7 mouse cellular contexts compared by ENCODE assay signal in the genomic region with DNA sequence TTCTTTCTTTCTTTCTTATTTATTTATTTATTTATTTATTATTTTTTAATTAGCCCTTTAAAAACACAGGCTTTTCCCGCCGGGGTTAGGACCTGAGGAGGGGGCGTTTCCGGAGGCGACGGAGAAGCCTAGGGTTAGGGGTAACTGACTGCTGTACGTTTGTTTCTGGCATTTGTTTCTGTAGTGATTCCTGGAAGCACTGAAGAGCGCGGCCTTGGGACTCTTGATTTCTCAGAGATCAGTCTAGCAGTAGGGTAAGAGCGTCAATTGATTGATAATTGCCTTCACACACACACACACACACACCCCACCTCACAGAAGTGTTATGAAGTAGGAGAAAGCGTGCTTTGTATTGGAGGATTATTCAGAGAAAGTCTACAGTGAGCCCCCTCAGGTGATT. TPM values are rescaled to one million over a fixed set of nuclear protein-coding genes. Genes with fewer than 3 reads are reported as not detected.
DNase-seq lines count a peak whose midpoint lies in the region; ATAC-seq and TF ChIP-seq lines count a peak whose summit lies in the region.

No protein-coding gene starts in this region.

- TF ChIP-seq POLR2A in lung, adult 2 months (IDR thresholded peaks at IDR 0.05; ENCODE audit: borderline replicate concordance, extremely low read depth, low read depth, low read length): no peak

- H3K9me3 ChIP-seq in hindbrain, embryonic 11.5 days (ENCODE audit: control insufficient read depth, low read length): no peaks in the 10 kb centered on the region
- no peaks in the 10 kb centered on the region for H3K9me3 ChIP-seq in midbrain, embryonic 14.5 days (ENCODE audit: control insufficient read depth, low read length)

- peak overlapping the region; percentile 99 for H3K4me3 ChIP-seq in lung, adult 2 months (replicated peaks; ENCODE audit: extremely low read depth, low read depth, low read length)
- H3K4me3 ChIP-seq in hindbrain, embryonic 11.5 days (ENCODE audit: low read depth, low read length): peak overlapping the region; percentile 80
- H3K4me3 ChIP-seq in midbrain, embryonic 14.5 days (replicated peaks; ENCODE audit: low read depth, low read length): peak overlapping the region; percentile 84

- ATAC-seq in hindbrain, embryonic 11.5 days (ENCODE audit: low FRiP score): peak; percentile 39
- peak; percentile 46 for ATAC-seq in midbrain, embryonic 14.5 days (ENCODE audit: low FRiP score, low TSS enrichment)

- no peak for DNase-seq in lung, adult 2 months
- no peak for DNase-seq in lung, postnatal 10 days
- DNase-seq in embryo, embryonic 10 days (ENCODE audit: low spot score): peak; percentile 37
- DNase-seq in hindbrain, embryonic 11.5 days (ENCODE audit: low spot score): peak; percentile 42
- peak; percentile 49 for DNase-seq in midbrain, embryonic 14.5 days
- DNase-seq in thymus, postnatal 4 days: no peak
- DNase-seq in urinary bladder, postnatal 10 days (ENCODE audit: low spot score): no peak

- H3K27me3 ChIP-seq in hindbrain, embryonic 11.5 days (ENCODE audit: control insufficient read depth, insufficient read depth, low read length): no peaks in the 10 kb centered on the region
- no peaks in the 10 kb centered on the region for H3K27me3 ChIP-seq in midbrain, embryonic 14.5 days (ENCODE audit: control insufficient read depth, insufficient read depth, low read length)

- H3K36me3 ChIP-seq in hindbrain, embryonic 11.5 days (ENCODE audit: control insufficient read depth, insufficient read depth, low read length): no peaks in the 10 kb centered on the region
- 0 out of 2 replicates have a peak, but pooled peaks cover 2% of the 10 kb centered on the region for H3K36me3 ChIP-seq in midbrain, embryonic 14.5 days (ENCODE audit: control insufficient read depth, insufficient read depth, low read length)

- peaks cover 3% of the 10 kb centered on the region; the same call in 1 of the 2 replicates for H3K4me1 ChIP-seq in lung, adult 2 months (ENCODE audit: control insufficient read depth, insufficient read depth, low read length)
- H3K4me1 ChIP-seq in hindbrain, embryonic 11.5 days (replicated peaks; ENCODE audit: control insufficient read depth, insufficient read depth, low read length): no peaks in the 10 kb centered on the region
- H3K4me1 ChIP-seq in midbrain, embryonic 14.5 days (ENCODE audit: control insufficient read depth, insufficient read depth, low read length): peaks cover 10% of the 10 kb centered on the region; the same call in 1 of the 2 replicates

- H3K27ac ChIP-seq in hindbrain, embryonic 11.5 days (ENCODE audit: low read depth, low read length): no peak overlapping the region
- H3K27ac ChIP-seq in midbrain, embryonic 14.5 days (replicated peaks; ENCODE audit: low read depth, low read length): no peak overlapping the region

- 11% methylated on average over 11 of the region's 11 CpGs for WGBS in lung, adult 2 months
- WGBS in hindbrain, embryonic 11.5 days: 6% methylated on average over 11 of the region's 11 CpGs
- 3% methylated on average over 11 of the region's 11 CpGs for WGBS in midbrain, embryonic 14.5 days

- peak overlapping the region; percentile 75 for H3K9ac ChIP-seq in hindbrain, embryonic 11.5 days (ENCODE audit: low read depth, low read length)
- peak overlapping the region; percentile 90 for H3K9ac ChIP-seq in midbrain, embryonic 14.5 days (replicated peaks; ENCODE audit: low read length)

- TF ChIP-seq CTCF in lung, adult 2 months (IDR thresholded peaks at IDR 0.05; ENCODE audit: insufficient read depth, low read length): no peak

- peak overlapping the region; percentile 82 for H3K4me2 ChIP-seq in hindbrain, embryonic 11.5 days (replicated peaks; ENCODE audit: low read depth, low read length)
- peak overlapping the region; percentile 72 for H3K4me2 ChIP-seq in midbrain, embryonic 14.5 days (ENCODE audit: low read length)

RNA-seq across cellular contexts. Expression of gene Iqcb1, which starts 0.6 kb away (rescaled TPM):
- 1.2 and 2.4 TPM in 2 replicates for polyA plus RNA-seq in lung, adult 2 months (2012; rRNA removed)
- 73.3 and 74.3 TPM in 2 replicates for polyA plus RNA-seq in hindbrain, embryonic 11.5 days (2014; fragmentation: Nextera tagmentation; extraction: Ambion mirVana)
- polyA plus RNA-seq in midbrain, embryonic 14.5 days (2014; fragmentation: Nextera tagmentation; extraction: Ambion mirVana): 61.6 and 65.5 TPM in 2 replicates

RNA-seq across cellular contexts. Expression of gene Slc15a2, which starts 44.1 kb away (rescaled TPM):
- polyA plus RNA-seq in lung, adult 2 months (2012; rRNA removed): 9.0 and 13.9 TPM in 2 replicates
- 2.1 and 3.7 TPM in 2 replicates for polyA plus RNA-seq in hindbrain, embryonic 11.5 days (2014; fragmentation: Nextera tagmentation; extraction: Ambion mirVana)
- 9.2 and 12.4 TPM in 2 replicates for polyA plus RNA-seq in midbrain, embryonic 14.5 days (2014; fragmentation: Nextera tagmentation; extraction: Ambion mirVana)

RNA-seq across cellular contexts. Expression of gene Eaf2, which starts 46.0 kb away (rescaled TPM):
- polyA plus RNA-seq in lung, adult 2 months (2012; rRNA removed): 0.15 and 0.79 TPM in 2 replicates
- 1.3 and 1.5 TPM in 2 replicates for polyA plus RNA-seq in hindbrain, embryonic 11.5 days (2014; fragmentation: Nextera tagmentation; extraction: Ambion mirVana)
- polyA plus RNA-seq in midbrain, embryonic 14.5 days (2014; fragmentation: Nextera tagmentation; extraction: Ambion mirVana): 0.38 and 0.45 TPM in 2 replicates

RNA-seq across cellular contexts. Expression of gene Golgb1, which starts 46.1 kb away (rescaled TPM):
- polyA plus RNA-seq in lung, adult 2 months (2012; rRNA removed): 46.3 and 48.6 TPM in 2 replicates
- polyA plus RNA-seq in hindbrain, embryonic 11.5 days (2014; fragmentation: Nextera tagmentation; extraction: Ambion mirVana): 81.0 and 91.0 TPM in 2 replicates
- 88.6 and 92.5 TPM in 2 replicates for polyA plus RNA-seq in midbrain, embryonic 14.5 days (2014; fragmentation: Nextera tagmentation; extraction: Ambion mirVana)

Comparison
In these comparisons a context has a peak if more than half of its experiments do, and no peak if none do; other contexts are left out.
1. DNase-seq: peak in embryo, embryonic 10 days (single experiment), hindbrain, embryonic 11.5 days (single experiment) and midbrain, embryonic 14.5 days (single experiment); none in lung, adult 2 months (single experiment), lung, postnatal 10 days (single experiment), thymus, postnatal 4 days (single experiment) and urinary bladder, postnatal 10 days (single experiment).
2. RNA of gene Iqcb1, which starts 0.6 kb away (polyA plus RNA-seq): 73.3 to 74.3 TPM in hindbrain, embryonic 11.5 days and 61.6 to 65.5 TPM in midbrain, embryonic 14.5 days; 1.2 to 2.4 TPM in lung, adult 2 months; every median in the first group is over 10 times any median in the second.
3. Peak in every context shown above with its lines, with median percentiles within 50 percentile points of each other: H3K4me3 ChIP-seq.